Mouse (Mus musculus): Measurements from ENCODE around the gene Ralgapa2.

GRCm38 (mm10) chr2:146245401-146245800 is 266.7 kb downstream of the Ralgapa2 start:
- no peak for TF ChIP-seq POLR2A (IDR thresholded peaks at IDR 0.05; ENCODE audit: borderline replicate concordance, extremely low read depth, insufficient read depth, insufficient read length, poor library complexity, severe bottlenecking)
- TF ChIP-seq CTCF (IDR thresholded peaks at IDR 0.05; ENCODE audit: borderline replicate concordance, extremely low read depth, insufficient read depth, insufficient read length): no peak
